ENCODE assay signal across 8 mouse cellular contexts in genomic region chr5:118380422-118381293, GRCm38 (mm10).
DNase-seq lines count a peak whose midpoint lies in the region; ATAC-seq and TF ChIP-seq lines count a peak whose summit lies in the region.

No protein-coding gene starts in this region.

- peak overlapping the region; percentile 49 for H3K4me3 ChIP-seq in embryonic facial prominence, embryonic 15.5 days (replicated peaks)
- H3K4me3 ChIP-seq in kidney, adult 2 months (ENCODE audit: insufficient read depth, low read depth, low read length): peak overlapping the region; percentile 50; the same call in 1 of the 2 replicates
- peak overlapping the region; percentile 57 for H3K4me3 ChIP-seq in liver, embryonic 13.5 days (replicated peaks)
- peak overlapping the region; percentile 38 for H3K4me3 ChIP-seq in myocyte
- H3K4me3 ChIP-seq in stomach, embryonic 16.5 days (replicated peaks; ENCODE audit: low read length): peak overlapping the region; percentile 49

- no peak for TF ChIP-seq POLR2A in kidney, adult 2 months (IDR thresholded peaks at IDR 0.05; ENCODE audit: low read depth, low read length)
- no peak for TF ChIP-seq POLR2A in myocyte (IDR thresholded peaks at IDR 0.05; ENCODE audit: insufficient read length, low read depth)

- H3K27me3 ChIP-seq in embryonic facial prominence, embryonic 15.5 days: peaks cover 3% of the 10 kb centered on the region; the same call in 1 of the 2 replicates
- H3K27me3 ChIP-seq in kidney, adult 2 months (replicated peaks; ENCODE audit: control insufficient read depth, insufficient read depth, low read length): no peaks in the 10 kb centered on the region
- peaks cover 66% of the 10 kb centered on the region for H3K27me3 ChIP-seq in liver, embryonic 13.5 days
- H3K27me3 ChIP-seq in myocyte (ENCODE audit: control insufficient read depth, insufficient read depth, insufficient read length): no peaks in the 10 kb centered on the region
- no peaks in the 10 kb centered on the region for H3K27me3 ChIP-seq in stomach, embryonic 16.5 days (ENCODE audit: control insufficient read depth, insufficient read depth, low read length)

- peak overlapping the region; percentile 12; the same call in 1 of the 2 replicates for H3K9ac ChIP-seq in embryonic facial prominence, embryonic 15.5 days
- peak overlapping the region; percentile 53; the same call in 1 of the 2 replicates for H3K9ac ChIP-seq in liver, embryonic 13.5 days
- peak overlapping the region; percentile 69 for H3K9ac ChIP-seq in stomach, embryonic 16.5 days (ENCODE audit: low read length)

- peak overlapping the region; percentile 93 for H3K4me2 ChIP-seq in embryonic facial prominence, embryonic 15.5 days (replicated peaks)
- H3K4me2 ChIP-seq in liver, embryonic 13.5 days: peak overlapping the region; percentile 79
- peak overlapping the region; percentile 82 for H3K4me2 ChIP-seq in myocyte (ENCODE audit: low read depth)
- H3K4me2 ChIP-seq in stomach, embryonic 16.5 days (ENCODE audit: low read depth, low read length): peak overlapping the region; percentile 86

- H3K27ac ChIP-seq in embryonic facial prominence, embryonic 15.5 days (replicated peaks): peak overlapping the region; percentile 88
- H3K27ac ChIP-seq in kidney, adult 2 months (ENCODE audit: insufficient read depth, low read depth, low read length): peak overlapping the region; percentile 21; the same call in 1 of the 2 replicates
- peak overlapping the region; percentile 9; the same call in 1 of the 2 replicates for H3K27ac ChIP-seq in liver, embryonic 13.5 days
- H3K27ac ChIP-seq in stomach, embryonic 16.5 days (ENCODE audit: low read length): peak overlapping the region; percentile 88

- H3K4me1 ChIP-seq in embryonic facial prominence, embryonic 15.5 days: peaks cover 40% of the 10 kb centered on the region
- no peaks in the 10 kb centered on the region for H3K4me1 ChIP-seq in kidney, adult 2 months (ENCODE audit: control insufficient read depth, insufficient read depth, low read length)
- H3K4me1 ChIP-seq in liver, embryonic 13.5 days (replicated peaks): peaks cover 35% of the 10 kb centered on the region
- H3K4me1 ChIP-seq in stomach, embryonic 16.5 days (ENCODE audit: control insufficient read depth, insufficient read depth, low read length): peaks cover 13% of the 10 kb centered on the region; the same call in 1 of the 2 replicates

- peak overlapping the region; percentile 38 for H3ac ChIP-seq in myocyte (ENCODE audit: control insufficient read depth, insufficient read length)

- H3K79me2 ChIP-seq in myocyte (ENCODE audit: control insufficient read depth, insufficient read depth): no peaks in the 10 kb centered on the region

- peak; percentile 27 to 52 for DNase-seq in spleen, adult 18-20 months
- DNase-seq in spleen, postnatal 14 days (ENCODE audit: low spot score in 2 of 2): no peak
- DNase-seq in heart, adult 8-10 months (ENCODE audit: low spot score): peak; percentile 36
- peak; percentile 73 for DNase-seq in kidney, adult 2 months
- DNase-seq in liver, embryonic 13.5 days: peak; percentile 26

- H3K9me3 ChIP-seq in embryonic facial prominence, embryonic 15.5 days (replicated peaks): no peaks in the 10 kb centered on the region
- no peaks in the 10 kb centered on the region for H3K9me3 ChIP-seq in liver, embryonic 13.5 days (replicated peaks)
- no peaks in the 10 kb centered on the region for H3K9me3 ChIP-seq in stomach, embryonic 16.5 days (replicated peaks; ENCODE audit: control insufficient read depth, low read length)

- peak; percentile 78 for ATAC-seq in embryonic facial prominence, embryonic 15.5 days (ENCODE audit: insufficient number of reproducible peaks, low FRiP score, low TSS enrichment, low read depth)
- 0 out of 2 replicates have a peak, but pooled peaks have one; percentile 30 for ATAC-seq in liver, embryonic 13.5 days (ENCODE audit: low read depth)
- ATAC-seq in stomach, embryonic 16.5 days (ENCODE audit: insufficient read depth, low FRiP score): peak; percentile 79

- WGBS in embryonic facial prominence, embryonic 15.5 days: under 1% methylated on average over 45 of the region's 45 CpGs
- 3% methylated on average over 45 of the region's 45 CpGs for WGBS in kidney, adult 2 months
- 1% methylated on average over 41 of the region's 45 CpGs for WGBS in liver, embryonic 13.5 days (ENCODE audit: insufficient replicate concordance)
- 1% methylated on average over 45 of the region's 45 CpGs for WGBS in stomach, embryonic 16.5 days

- no peaks in the 10 kb centered on the region for H3K36me3 ChIP-seq in embryonic facial prominence, embryonic 15.5 days
- no peaks in the 10 kb centered on the region for H3K36me3 ChIP-seq in kidney, adult 2 months (ENCODE audit: control insufficient read depth, insufficient read depth, low read length)
- no peaks in the 10 kb centered on the region for H3K36me3 ChIP-seq in liver, embryonic 13.5 days
- no peaks in the 10 kb centered on the region for H3K36me3 ChIP-seq in myocyte (ENCODE audit: control insufficient read depth, insufficient read depth)
- H3K36me3 ChIP-seq in stomach, embryonic 16.5 days (ENCODE audit: control insufficient read depth, insufficient read depth, low read length): no peaks in the 10 kb centered on the region

- TF ChIP-seq CTCF in kidney, adult 2 months (conservative IDR thresholded peaks at IDR 0.05; ENCODE audit: insufficient read depth, insufficient read length, low read depth, low read length): no peak

TF ChIP-seq in myocyte, 11 proteins besides CTCF, POLR2A, EP300 and RAD21:
- TF ChIP-seq MYOG (IDR thresholded peaks at IDR 0.05; ENCODE audit: control insufficient read depth in 1 of 3, insufficient read depth in 1 of 3, insufficient read length in 2 of 3, low read depth in 2 of 3): no peak
- no peak for TF ChIP-seq REST (IDR thresholded peaks at IDR 0.05; ENCODE audit: insufficient read depth, insufficient read length)
- no peak for TF ChIP-seq MYOD1 (IDR thresholded peaks at IDR 0.05; ENCODE audit: control insufficient read depth in 1 of 3, insufficient read length in 2 of 3, low read depth in 2 of 3)
- no peak for TF ChIP-seq CEBPB (IDR thresholded peaks at IDR 0.05; ENCODE audit: insufficient read depth, poor library complexity, severe bottlenecking)
- TF ChIP-seq POLR2AphosphoS2 (IDR thresholded peaks at IDR 0.05; ENCODE audit: insufficient read length, low read depth): no peak
- no peak for TF ChIP-seq SRF (IDR thresholded peaks at IDR 0.05; ENCODE audit: control insufficient read depth, insufficient read length, low read depth)
- TF ChIP-seq USF1 (IDR thresholded peaks at IDR 0.05; ENCODE audit: low read depth): no peak
- no peak for TF ChIP-seq E2F4 (IDR thresholded peaks at IDR 0.05; ENCODE audit: insufficient read depth)

Comparison
In these comparisons a context has a peak if more than half of its experiments do, and no peak if none do; other contexts are left out.
1. DNase-seq: peak in spleen, adult 18-20 months (2 of 2), heart, adult 8-10 months (single experiment), kidney, adult 2 months (single experiment) and liver, embryonic 13.5 days (single experiment); none in spleen, postnatal 14 days (0 of 2).
2. H3K27ac ChIP-seq: peak in every context shown above with its lines; median percentile 88 in embryonic facial prominence, embryonic 15.5 days; 88 in stomach, embryonic 16.5 days; 21 in kidney, adult 2 months; 9 in liver, embryonic 13.5 days.
3. H3K9ac ChIP-seq: peak in every context shown above with its lines; median percentile 69 in stomach, embryonic 16.5 days; 53 in liver, embryonic 13.5 days; 12 in embryonic facial prominence, embryonic 15.5 days.
4. Peak in every context shown above with its lines, with median percentiles within 50 percentile points of each other: ATAC-seq, H3K4me2 ChIP-seq and H3K4me3 ChIP-seq.